ENCODE assay signal across 8 mouse cellular contexts in genomic region chr19:59345081-59345657, GRCm38 (mm10). TPM values are rescaled to one million over a fixed set of nuclear protein-coding genes. Genes with fewer than 3 reads are reported as not detected.
DNase-seq lines count a peak whose midpoint lies in the region; ATAC-seq lines count a peak whose summit lies in the region.

No protein-coding gene starts in this region.

- peak overlapping the region; percentile 94 for H3K9ac ChIP-seq in hindbrain, embryonic 11.5 days (ENCODE audit: low read depth, low read length)

- no peaks in the 10 kb centered on the region for H3K9me3 ChIP-seq in hindbrain, embryonic 11.5 days (ENCODE audit: control insufficient read depth, low read length)

- peak overlapping the region; percentile 90 for H3K27ac ChIP-seq in hindbrain, embryonic 11.5 days (ENCODE audit: low read depth, low read length)

- no peaks in the 10 kb centered on the region for H3K36me3 ChIP-seq in hindbrain, embryonic 11.5 days (ENCODE audit: control insufficient read depth, insufficient read depth, low read length)

- peak overlapping the region; percentile 89 for H3K4me3 ChIP-seq in hindbrain, embryonic 11.5 days (ENCODE audit: low read depth, low read length)

- H3K4me1 ChIP-seq in hindbrain, embryonic 11.5 days (replicated peaks; ENCODE audit: control insufficient read depth, insufficient read depth, low read length) = no peaks in the 10 kb centered on the region

- 0% methylated on average over 52 of the region's 70 CpGs for WGBS in hindbrain, embryonic 11.5 days

- DNase-seq in cerebellum, adult 11-12 months = peak; percentile 65
- DNase-seq in cerebellum, adult 11 months = no peak
- DNase-seq in brain, embryonic 18.5 days (ENCODE audit: low read depth, low spot score) = peak; percentile 4
- DNase-seq in frontal cortex, postnatal 10 days (ENCODE audit: low spot score in 2 of 2) = peak; percentile 48 to 57
- DNase-seq in hindbrain, embryonic 11.5 days (ENCODE audit: low spot score) = no peak
- DNase-seq in left cerebral cortex, adult 8-10 months (ENCODE audit: low spot score in 2 of 2) = peak; percentile 31 to 47
- DNase-seq in spleen, adult 12 weeks (ENCODE audit: low spot score) = peak; percentile 68

- peak; percentile 58 for ATAC-seq in hindbrain, embryonic 11.5 days (ENCODE audit: low FRiP score)
- peak; percentile 49 for ATAC-seq in megakaryocyte, adult 5-6 weeks (ENCODE audit: poor library complexity, severe bottlenecking)

- H3K27me3 ChIP-seq in hindbrain, embryonic 11.5 days (ENCODE audit: control insufficient read depth, insufficient read depth, low read length) = no peaks in the 10 kb centered on the region

- H3K4me2 ChIP-seq in hindbrain, embryonic 11.5 days (replicated peaks; ENCODE audit: low read depth, low read length) = peak overlapping the region; percentile 97

RNA-seq across cellular contexts. Expression of gene Pdzd8, which starts 0.4 kb away (rescaled TPM):
- polyA plus RNA-seq in hindbrain, embryonic 11.5 days (2014; fragmentation: Nextera tagmentation; extraction: Ambion mirVana) = 14.1 and 18.2 TPM in 2 replicates
- total RNA-seq in left cerebral cortex, adult 8-10 months (2022) = 10 to 100 TPM; 54.3 to 58.5 (median 56.5) TPM
- 53.5 and 57.7 TPM in 2 replicates for total RNA-seq in megakaryocyte, adult 5-6 weeks (2015)
- total RNA-seq in megakaryocyte, adult 5-6 weeks (2017) = 48.7 and 58.5 TPM in 2 replicates

RNA-seq across cellular contexts. Expression of gene Rps12-ps3, which starts 23.1 kb away (rescaled TPM):
- polyA plus RNA-seq in hindbrain, embryonic 11.5 days (2014; fragmentation: Nextera tagmentation; extraction: Ambion mirVana) = 14.9 and 16.3 TPM in 2 replicates
- 100 to 1,000 TPM; 184 to 310 (median 253) TPM for total RNA-seq in left cerebral cortex, adult 8-10 months (2022)
- 585 and 699 TPM in 2 replicates for total RNA-seq in megakaryocyte, adult 5-6 weeks (2015)
- total RNA-seq in megakaryocyte, adult 5-6 weeks (2017) = 550 and 766 TPM in 2 replicates

Comparison
In these comparisons a context has a peak if more than half of its experiments do, and no peak if none do; other contexts are left out.
1. DNase-seq: peak in cerebellum, adult 11-12 months (single experiment), brain, embryonic 18.5 days (single experiment), frontal cortex, postnatal 10 days (2 of 2), left cerebral cortex, adult 8-10 months (2 of 2) and spleen, adult 12 weeks (single experiment); none in cerebellum, adult 11 months (single experiment) and hindbrain, embryonic 11.5 days (single experiment).